Mouse (Mus musculus) bone marrow, adult 2 months (tissue): ENCODE data around the gene Vmn2r111.
"Not testable (repeated sequence)": the region's sequence is repeated elsewhere in the genome, so short reads cannot be mapped to it uniquely, and the experiment has no call there.

Experiments used
- CTCF ChIP-seq: fragments of 200-500 bp; IDR thresholded peaks from 2 replicates; pipeline ENCODE4 v1.5.1; 2011; ENCODE audit warnings: low read length, control low read depth; ENCODE audit not compliant: control insufficient read depth, insufficient read depth
- POLR2A ChIP-seq: fragments of 200-500 bp; IDR thresholded peaks from 2 replicates; pipeline ENCODE4 v1.6.1; 2011; ENCODE audit warnings: low read depth, mild to moderate bottlenecking, control low read depth, low read length, borderline replicate concordance; ENCODE audit not compliant: control insufficient read depth

DNA sequence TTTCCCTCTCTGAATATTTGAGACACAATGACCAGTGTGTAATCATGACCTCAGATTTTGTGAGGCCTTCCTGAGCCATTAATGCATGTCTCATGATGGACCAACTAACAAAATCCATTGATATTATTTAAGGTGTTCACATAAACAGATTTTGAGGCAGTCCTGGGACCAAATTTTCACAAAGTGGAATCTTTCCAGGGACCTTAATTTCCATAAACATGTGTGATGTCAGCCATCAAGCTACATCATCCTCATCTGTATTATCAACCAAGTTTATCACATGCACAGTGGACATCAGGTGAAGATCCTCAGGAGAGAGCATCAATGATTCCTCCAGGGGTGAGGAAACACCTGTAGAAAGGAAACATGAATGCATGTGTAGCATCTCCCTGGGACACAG, 27.4 kb upstream of the Vmn2r111 start, which contains the start of gene Vmn2r112:
- not testable (repeated sequence) for TF ChIP-seq POLR2A, CTCF
